Mouse (Mus musculus): ENCODE measurements around the gene Nampt. TPM values are rescaled to one million over a fixed set of nuclear protein-coding genes. Genes with fewer than 3 reads are reported as not detected.

The Nampt gene
- polyA plus RNA-seq (2015; fragmentation: Nextera tagmentation; extraction: Ambion mirVana), result 27.7 and 28.1 TPM in 2 replicates

DNA sequence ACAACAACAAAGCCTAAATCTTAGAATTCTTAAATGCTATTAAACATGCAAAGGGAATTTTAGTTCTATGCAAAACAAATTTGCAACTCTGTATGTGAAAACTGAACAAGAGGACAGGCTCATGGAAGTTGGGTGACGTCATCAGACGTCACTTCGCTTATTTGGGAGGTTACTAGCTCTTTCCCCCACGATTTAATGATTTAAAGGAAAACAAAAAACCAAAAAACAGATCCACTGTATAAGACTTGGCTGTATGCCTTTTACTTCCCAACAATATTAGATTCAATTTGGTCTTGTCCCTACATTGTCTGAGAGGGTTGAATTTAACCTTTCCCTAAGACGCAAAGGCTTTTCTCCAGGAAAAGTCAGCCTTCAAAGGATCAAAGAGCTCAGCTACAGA lies at the start of gene Nampt:
TSS of gene Nampt (plus strand) at position 130 of the 400 bp plus-strand sequence.
- ATAC-seq (ENCODE audit: low read depth), result no peak
- peak within 1 kb of the TSS; percentile 85 for H3K4me2 ChIP-seq (ENCODE audit: low read depth, low read length)
- H3K9me3 ChIP-seq (ENCODE audit: control insufficient read depth, low read length), result no peaks in the 10 kb centered on the region
- peak within 1 kb of the TSS; percentile 92 for H3K4me3 ChIP-seq (ENCODE audit: low read length)
- no peaks in the 10 kb centered on the region for H3K27me3 ChIP-seq (ENCODE audit: control insufficient read depth, insufficient read depth, low read depth, low read length)
- no peaks in the 10 kb centered on the region for H3K36me3 ChIP-seq (ENCODE audit: control insufficient read depth, insufficient read depth, low read length)
- peak within 1 kb of the TSS; percentile 87 for H3K9ac ChIP-seq (ENCODE audit: low read length)
- peaks cover 6% of the 10 kb centered on the region for H3K4me1 ChIP-seq (replicated peaks; ENCODE audit: control insufficient read depth, insufficient read depth, low read length)
- 4% methylated on average over 5 of the region's 5 CpGs for WGBS
- H3K27ac ChIP-seq (ENCODE audit: low read length), result peak within 1 kb of the TSS; percentile 99

DNA sequence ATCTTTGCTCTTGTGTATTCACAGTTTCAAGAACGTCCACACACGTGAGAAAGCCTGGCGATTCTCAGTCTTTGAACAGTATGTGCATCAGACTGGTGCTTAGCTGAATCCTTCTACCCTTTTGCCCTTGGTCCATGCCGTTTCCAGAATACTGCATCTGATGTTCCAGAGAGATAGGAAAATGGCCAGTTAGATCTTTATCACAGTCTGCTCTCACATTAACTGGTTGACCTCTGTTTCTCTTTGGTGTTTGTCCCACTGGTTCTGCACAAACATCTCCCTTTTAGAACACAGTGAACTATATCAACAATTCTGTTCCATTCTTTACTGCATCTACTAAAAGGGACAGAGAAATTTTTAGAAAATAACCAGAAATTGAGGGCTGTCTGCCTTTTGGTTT lies 48.6 kb upstream of the Nampt start:
- Histone ChIP-seq H3K4me1 (replicated peaks; ENCODE audit: control insufficient read depth, insufficient read depth, low read length) (peaks cover 8% of the 10 kb centered on the region), H3K36me3 (ENCODE audit: control insufficient read depth, insufficient read depth, low read length) (no peaks in the 10 kb centered on the region), H3K9ac (ENCODE audit: low read length) (no peak overlapping the region), H3K27ac (ENCODE audit: low read length) (no peak overlapping the region), H3K27me3 (ENCODE audit: control insufficient read depth, insufficient read depth, low read depth, low read length) (no peaks in the 10 kb centered on the region), H3K4me2 (ENCODE audit: low read depth, low read length) (no peak overlapping the region), H3K9me3 (ENCODE audit: control insufficient read depth, low read length) (no peaks in the 10 kb centered on the region), H3K4me3 (ENCODE audit: low read length) (no peak overlapping the region)
- 81% methylated on average over 4 of the region's 4 CpGs for WGBS
- no peak for ATAC-seq (ENCODE audit: low read depth)

DNA sequence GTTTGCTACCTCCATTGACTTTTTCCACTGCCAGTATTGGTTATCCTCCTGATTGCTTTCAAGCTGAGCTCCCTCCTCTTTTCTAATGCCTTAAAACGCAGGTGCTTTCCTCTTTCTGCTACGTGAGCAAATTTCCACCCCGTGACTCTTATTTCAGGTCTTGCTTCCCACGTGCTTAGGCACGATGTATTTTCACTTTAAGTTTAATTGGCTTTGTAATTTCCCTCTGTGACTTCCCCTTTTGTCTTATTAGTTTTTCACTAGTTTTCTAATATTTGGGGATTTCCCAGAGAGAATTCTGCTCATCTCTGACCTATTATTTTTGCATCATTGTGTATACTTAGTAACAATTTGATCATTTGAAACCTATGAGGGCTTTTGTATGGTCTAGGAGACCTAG lies 44.8 kb upstream of the Nampt start:
- WGBS, result 84% methylated on average over 5 of the region's 5 CpGs
- H3K27me3 ChIP-seq (ENCODE audit: control insufficient read depth, insufficient read depth, low read depth, low read length), result no peaks in the 10 kb centered on the region
- ATAC-seq (ENCODE audit: low read depth), result no peak
- H3K4me3 ChIP-seq (ENCODE audit: low read length), result no peak overlapping the region
- no peaks in the 10 kb centered on the region for H3K9me3 ChIP-seq (ENCODE audit: control insufficient read depth, low read length)
- no peaks in the 10 kb centered on the region for H3K4me1 ChIP-seq (replicated peaks; ENCODE audit: control insufficient read depth, insufficient read depth, low read length)
- H3K36me3 ChIP-seq (ENCODE audit: control insufficient read depth, insufficient read depth, low read length), result no peaks in the 10 kb centered on the region
- H3K9ac ChIP-seq (ENCODE audit: low read length), result no peak overlapping the region
- H3K27ac ChIP-seq (ENCODE audit: low read length), result no peak overlapping the region
- H3K4me2 ChIP-seq (ENCODE audit: low read depth, low read length), result no peak overlapping the region

DNA sequence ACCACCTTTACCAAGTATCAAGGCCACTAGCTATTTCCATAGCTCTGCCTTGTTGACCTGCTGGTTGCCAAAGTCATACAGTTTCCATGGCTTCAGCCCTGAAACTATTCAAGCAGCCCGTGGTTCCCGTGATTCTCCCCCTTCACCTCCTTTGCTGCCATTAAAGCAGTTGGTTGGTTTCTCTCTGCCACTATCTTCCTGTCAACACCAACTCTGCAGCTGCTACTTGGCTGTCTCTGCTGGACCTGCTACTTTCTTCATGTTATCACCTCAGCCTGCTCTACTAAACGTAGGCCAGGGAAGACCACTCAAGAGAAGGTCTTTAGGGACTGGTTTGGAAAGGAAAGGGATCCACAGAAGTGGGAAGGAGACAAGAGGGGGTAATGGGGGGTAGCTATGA lies 30.3 kb upstream of the Nampt start:
- Histone ChIP-seq H3K27ac (ENCODE audit: low read length) (peak overlapping the region; percentile 55), H3K4me3 (ENCODE audit: low read length) (no peak overlapping the region), H3K4me2 (ENCODE audit: low read depth, low read length) (no peak overlapping the region), H3K9me3 (ENCODE audit: control insufficient read depth, low read length) (no peaks in the 10 kb centered on the region), H3K27me3 (ENCODE audit: control insufficient read depth, insufficient read depth, low read depth, low read length) (no peaks in the 10 kb centered on the region), H3K9ac (ENCODE audit: low read length) (no peak overlapping the region), H3K4me1 (replicated peaks; ENCODE audit: control insufficient read depth, insufficient read depth, low read length) (0 out of 2 replicates have a peak, but pooled peaks cover 2% of the 10 kb centered on the region), H3K36me3 (ENCODE audit: control insufficient read depth, insufficient read depth, low read length) (no peaks in the 10 kb centered on the region)
- ATAC-seq (ENCODE audit: low read depth), result 0 out of 2 replicates have a peak, but pooled peaks have one; percentile 17
- WGBS, result 46% methylated on average over 3 of the region's 3 CpGs

DNA sequence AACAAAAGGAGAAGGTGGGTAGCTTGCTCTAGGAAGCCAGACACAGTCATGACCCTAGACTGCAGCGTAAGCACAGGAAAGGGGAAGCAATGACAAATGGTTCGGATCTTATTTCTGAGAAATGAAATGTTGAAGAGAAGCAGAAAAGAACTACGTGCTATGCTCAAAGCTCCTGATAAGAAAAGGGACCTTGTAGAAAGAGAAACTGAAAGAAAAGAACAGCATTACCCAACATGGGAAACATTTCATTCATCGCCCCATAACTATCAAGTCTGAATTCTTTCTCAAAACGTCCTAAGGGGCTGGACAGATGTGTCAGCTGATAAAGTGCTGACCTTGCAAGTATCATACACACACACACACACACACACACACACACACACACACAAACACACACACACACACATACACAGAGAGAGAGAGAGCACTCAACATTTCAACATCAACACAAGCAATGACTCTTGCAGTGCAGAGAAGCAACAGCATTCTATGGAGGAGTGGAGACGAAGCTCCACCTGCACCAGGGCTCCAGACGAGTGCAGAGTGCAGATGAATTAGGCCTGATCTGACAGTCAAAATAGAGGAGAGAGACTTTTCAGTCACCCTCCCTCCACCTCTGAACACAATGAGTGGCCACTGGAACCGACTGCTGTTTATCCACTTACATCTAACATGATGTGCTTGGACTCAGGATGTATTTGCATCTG lies 23.4 kb upstream of the Nampt start:
- no peaks in the 10 kb centered on the region for H3K4me1 ChIP-seq (replicated peaks; ENCODE audit: control insufficient read depth, insufficient read depth, low read length)
- ATAC-seq (ENCODE audit: low read depth), result no peak
- no peaks in the 10 kb centered on the region for H3K9me3 ChIP-seq (ENCODE audit: control insufficient read depth, low read length)
- no peaks in the 10 kb centered on the region for H3K27me3 ChIP-seq (ENCODE audit: control insufficient read depth, insufficient read depth, low read depth, low read length)
- no peak overlapping the region for H3K4me2 ChIP-seq (ENCODE audit: low read depth, low read length)
- H3K27ac ChIP-seq (ENCODE audit: low read length), result no peak overlapping the region
- H3K9ac ChIP-seq (ENCODE audit: low read length), result no peak overlapping the region
- 43% methylated on average over 8 of the region's 8 CpGs for WGBS
- H3K4me3 ChIP-seq (ENCODE audit: low read length), result no peak overlapping the region
- H3K36me3 ChIP-seq (ENCODE audit: control insufficient read depth, insufficient read depth, low read length), result no peaks in the 10 kb centered on the region

DNA sequence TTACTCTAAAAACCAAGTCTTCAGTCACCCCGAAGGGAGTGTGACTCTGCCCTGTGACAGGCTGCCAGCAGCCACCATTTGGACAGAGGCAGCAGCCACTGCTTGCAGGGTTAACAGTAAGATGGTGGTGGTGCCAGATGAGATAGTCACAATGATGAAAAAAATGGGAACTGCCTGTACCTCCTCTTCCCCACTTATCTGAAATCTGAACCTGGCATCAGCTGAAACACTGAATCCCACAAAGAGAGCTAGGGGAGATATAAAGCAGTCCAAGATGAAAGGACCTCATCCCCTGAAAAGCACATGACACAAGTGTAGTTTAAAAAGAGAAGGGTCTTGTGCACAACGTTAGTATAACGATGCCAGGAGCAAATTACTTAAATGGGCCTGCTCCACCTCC lies 21.9 kb upstream of the Nampt start:
- Histone ChIP-seq H3K9me3 (ENCODE audit: control insufficient read depth, low read length) (no peaks in the 10 kb centered on the region), H3K4me1 (replicated peaks; ENCODE audit: control insufficient read depth, insufficient read depth, low read length) (peaks cover 5% of the 10 kb centered on the region), H3K27ac (ENCODE audit: low read length) (no peak overlapping the region), H3K27me3 (ENCODE audit: control insufficient read depth, insufficient read depth, low read depth, low read length) (no peaks in the 10 kb centered on the region), H3K4me3 (ENCODE audit: low read length) (no peak overlapping the region), H3K36me3 (ENCODE audit: control insufficient read depth, insufficient read depth, low read length) (no peaks in the 10 kb centered on the region), H3K9ac (ENCODE audit: low read length) (no peak overlapping the region), H3K4me2 (ENCODE audit: low read depth, low read length) (no peak overlapping the region)
- WGBS, result 64% methylated on average over 3 of the region's 3 CpGs
- no peak for ATAC-seq (ENCODE audit: low read depth)

DNA sequence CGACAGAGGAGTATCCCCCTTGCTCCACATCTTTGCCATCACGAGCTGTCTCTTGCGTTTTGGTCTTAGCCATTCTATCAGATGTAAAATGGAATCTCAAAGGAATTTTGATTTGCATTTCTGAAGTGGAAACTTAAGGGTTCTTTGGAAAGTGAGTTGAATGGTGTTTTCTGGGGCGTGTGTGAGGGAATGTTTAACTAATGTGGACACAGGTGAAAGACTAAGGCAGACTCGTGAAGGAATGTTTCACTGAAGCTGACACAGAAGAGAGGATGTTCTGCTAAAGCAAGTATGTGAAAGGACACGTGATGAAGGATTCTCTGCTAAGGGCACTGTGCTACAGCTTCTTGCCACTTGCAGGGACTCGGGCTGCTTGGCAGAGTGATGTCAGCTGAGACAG lies 18.3 kb upstream of the Nampt start:
- no peaks in the 10 kb centered on the region for H3K27me3 ChIP-seq (ENCODE audit: control insufficient read depth, insufficient read depth, low read depth, low read length)
- no peaks in the 10 kb centered on the region for H3K9me3 ChIP-seq (ENCODE audit: control insufficient read depth, low read length)
- no peaks in the 10 kb centered on the region for H3K36me3 ChIP-seq (ENCODE audit: control insufficient read depth, insufficient read depth, low read length)
- no peak overlapping the region for H3K4me3 ChIP-seq (ENCODE audit: low read length)
- no peak overlapping the region for H3K4me2 ChIP-seq (ENCODE audit: low read depth, low read length)
- peaks cover 5% of the 10 kb centered on the region for H3K4me1 ChIP-seq (replicated peaks; ENCODE audit: control insufficient read depth, insufficient read depth, low read length)
- ATAC-seq (ENCODE audit: low read depth), result peak; percentile 76; the same call in 1 of the 2 replicates
- no peak overlapping the region for H3K9ac ChIP-seq (ENCODE audit: low read length)
- peak overlapping the region; percentile 65 for H3K27ac ChIP-seq (ENCODE audit: low read length)
- 47% methylated on average over 7 of the region's 7 CpGs for WGBS

DNA sequence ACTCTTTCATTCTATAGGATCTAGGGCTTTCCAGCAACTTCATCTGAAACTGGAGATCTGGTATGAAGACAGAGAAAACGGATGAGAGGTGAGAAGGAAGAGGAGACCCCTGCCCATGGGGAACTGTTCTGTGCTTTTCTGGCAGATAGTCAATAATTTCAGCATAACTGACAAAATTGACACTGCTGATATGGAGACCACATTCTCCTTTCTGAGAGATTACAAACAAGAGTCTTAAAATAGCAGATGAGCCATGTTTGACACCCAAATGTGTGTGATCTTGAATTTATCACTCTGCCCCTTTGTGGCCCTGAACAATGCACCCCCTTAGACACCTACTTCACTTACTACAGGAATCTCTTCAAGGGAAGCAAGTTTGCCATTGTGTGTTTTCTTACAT lies 13.8 kb upstream of the Nampt start:
- 61% methylated on average over 1 of the region's 1 CpGs for WGBS

DNA sequence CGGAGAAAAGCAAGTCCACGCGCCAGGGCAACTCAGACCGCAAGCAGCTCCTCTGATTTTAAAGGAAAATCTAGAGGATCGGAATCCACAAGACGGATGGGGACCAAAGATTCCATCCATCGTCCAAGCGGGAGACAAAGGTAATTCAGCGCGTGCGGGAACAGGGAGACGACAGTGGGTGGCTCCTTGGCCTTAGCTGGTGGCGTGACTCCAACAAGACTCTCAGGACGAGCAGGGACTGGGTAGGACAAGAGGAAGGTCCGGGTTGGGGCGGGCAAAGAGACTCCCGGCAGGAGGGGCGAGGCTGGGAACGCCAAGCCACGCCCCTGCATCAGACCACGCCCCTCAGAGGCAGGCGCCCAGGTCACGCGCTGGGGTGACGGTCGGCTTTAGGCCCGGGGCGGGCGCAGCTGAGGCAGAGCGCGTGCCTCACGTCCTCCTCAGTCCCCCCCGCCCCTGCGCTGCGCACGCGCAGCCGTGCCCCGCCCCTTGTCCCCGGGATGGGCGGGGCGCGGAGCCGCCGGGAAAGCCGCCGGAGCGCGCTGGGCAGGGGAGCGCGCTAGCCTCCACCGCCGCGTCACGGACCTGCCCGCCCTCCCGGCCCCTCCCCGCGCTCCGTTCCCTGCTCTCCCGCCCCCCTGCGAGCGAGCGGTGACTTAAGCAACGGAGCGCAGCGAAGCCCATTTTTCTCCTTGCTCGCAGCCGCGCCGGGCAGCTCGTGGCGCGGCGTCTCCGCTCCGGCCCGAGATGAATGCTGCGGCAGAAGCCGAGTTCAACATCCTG lies 669 bp downstream of the Nampt start:
- H3K36me3 ChIP-seq (ENCODE audit: control insufficient read depth, insufficient read depth, low read length), result no peaks in the 10 kb centered on the region
- H3K9me3 ChIP-seq (ENCODE audit: control insufficient read depth, low read length), result no peaks in the 10 kb centered on the region
- peak overlapping the region; percentile 99 for H3K27ac ChIP-seq (ENCODE audit: low read length)
- WGBS, result under 1% methylated on average over 47 of the region's 80 CpGs
- H3K4me2 ChIP-seq (ENCODE audit: low read depth, low read length), result peak overlapping the region; percentile 85
- ATAC-seq (ENCODE audit: low read depth), result peak; percentile 98
- no peaks in the 10 kb centered on the region for H3K27me3 ChIP-seq (ENCODE audit: control insufficient read depth, insufficient read depth, low read depth, low read length)
- peak overlapping the region; percentile 87 for H3K9ac ChIP-seq (ENCODE audit: low read length)
- H3K4me3 ChIP-seq (ENCODE audit: low read length), result peak overlapping the region; percentile 92
- peaks cover 6% of the 10 kb centered on the region for H3K4me1 ChIP-seq (replicated peaks; ENCODE audit: control insufficient read depth, insufficient read depth, low read length)

More for the DNA sequence above, 13.8 kb upstream of the Nampt start:
- H3K4me2 ChIP-seq (ENCODE audit: low read depth, low read length), result no peak overlapping the region
- H3K27me3 ChIP-seq (ENCODE audit: control insufficient read depth, insufficient read depth, low read depth, low read length), result no peaks in the 10 kb centered on the region
- no peak for ATAC-seq (ENCODE audit: low read depth)
- H3K4me1 ChIP-seq (replicated peaks; ENCODE audit: control insufficient read depth, insufficient read depth, low read length), result peaks cover 5% of the 10 kb centered on the region
- H3K27ac ChIP-seq (ENCODE audit: low read length), result no peak overlapping the region
- no peaks in the 10 kb centered on the region for H3K9me3 ChIP-seq (ENCODE audit: control insufficient read depth, low read length)
- no peaks in the 10 kb centered on the region for H3K36me3 ChIP-seq (ENCODE audit: control insufficient read depth, insufficient read depth, low read length)
- no peak overlapping the region for H3K9ac ChIP-seq (ENCODE audit: low read length)
- no peak overlapping the region for H3K4me3 ChIP-seq (ENCODE audit: low read length)
